Mouse (Mus musculus): ENCODE results near the gene Nmnat1.

DNA sequence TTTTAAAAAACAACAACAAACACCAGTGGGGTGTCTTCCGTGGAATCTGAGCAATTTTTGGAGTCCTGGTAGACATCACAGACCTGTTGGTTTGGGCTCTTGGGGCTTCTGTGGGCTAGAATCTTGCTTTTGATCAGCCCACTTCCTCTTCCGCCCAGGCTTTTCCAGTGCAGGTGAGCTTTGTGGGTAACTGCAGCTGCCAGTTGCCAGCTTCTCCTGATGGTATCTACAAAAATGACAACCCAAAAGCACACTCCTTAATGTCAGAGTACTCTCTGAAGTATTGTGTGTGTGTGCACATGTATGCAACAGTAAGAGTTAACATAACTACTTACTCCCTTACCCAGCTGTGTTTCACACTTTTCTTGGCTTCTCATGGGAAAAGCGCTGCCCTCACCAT, 15.4 kb downstream of the Nmnat1 start:
- no peak for TF ChIP-seq CTCF (IDR thresholded peaks at IDR 0.05; ENCODE audit: insufficient read depth, low read length)
- TF ChIP-seq POLR2A (IDR thresholded peaks at IDR 0.05; ENCODE audit: borderline replicate concordance, extremely low read depth, low read depth, low read length) = no peak
